Mouse (Mus musculus): ENCODE data around the gene H2-Q2. TPM values are rescaled to one million over a fixed set of nuclear protein-coding genes. Genes with fewer than 3 reads are reported as not detected.
"Not testable (repeated sequence)": the region's sequence is repeated elsewhere in the genome, so short reads cannot be mapped to it uniquely, and the experiment has no call there.

The H2-Q2 gene
- polyA plus RNA-seq, 1 experiment from 2014 or later = 10.4 TPM

DNA sequence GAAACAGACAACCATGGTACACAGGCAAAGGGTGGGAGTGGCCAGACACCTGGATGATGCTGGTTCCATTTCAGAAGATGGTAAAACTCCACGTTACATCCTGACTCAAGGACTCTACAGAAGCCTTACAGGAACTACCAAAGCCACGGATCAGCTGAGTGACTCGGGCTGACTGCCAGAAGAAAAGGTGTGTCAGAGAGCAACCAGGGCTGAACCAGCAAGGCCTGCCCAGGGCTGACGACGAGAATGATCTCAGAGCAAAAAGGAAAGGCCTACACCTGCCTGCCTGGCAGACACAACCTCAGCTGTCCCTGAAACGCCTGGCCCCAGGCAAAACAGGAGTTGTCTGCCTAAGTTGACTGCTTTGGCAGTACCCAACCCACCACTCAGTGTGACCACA is 37.6 kb upstream of the H2-Q2 start:
- Histone ChIP-seq H3K4me1 (ENCODE audit: insufficient read depth, low read depth, low read length) (no peaks in the 10 kb centered on the region), H3K36me3 (ENCODE audit: insufficient read depth, low read length) (no peaks in the 10 kb centered on the region), H3K9me3 (ENCODE audit: low read length) (no peaks in the 10 kb centered on the region), H3K9ac (replicated peaks; ENCODE audit: low read depth) (no peak overlapping the region), H3K4me2 (replicated peaks; ENCODE audit: low read depth, low read length) (no peak overlapping the region), H3K4me3 (ENCODE audit: low read depth, low read length) (no peak overlapping the region), H3K27ac (ENCODE audit: low read length) (no peak overlapping the region), H3K27me3 (replicated peaks; ENCODE audit: insufficient read depth, low read length) (no peaks in the 10 kb centered on the region)
- 30% methylated on average over 6 of the region's 6 CpGs for WGBS
- TF ChIP-seq EP300 (IDR thresholded peaks at IDR 0.05) = no peak
- no peak for TF ChIP-seq CTCF (IDR thresholded peaks at IDR 0.05)
- DNase-seq (ENCODE audit: low spot score) (peak; percentile 45), ATAC-seq (no peak)

DNA sequence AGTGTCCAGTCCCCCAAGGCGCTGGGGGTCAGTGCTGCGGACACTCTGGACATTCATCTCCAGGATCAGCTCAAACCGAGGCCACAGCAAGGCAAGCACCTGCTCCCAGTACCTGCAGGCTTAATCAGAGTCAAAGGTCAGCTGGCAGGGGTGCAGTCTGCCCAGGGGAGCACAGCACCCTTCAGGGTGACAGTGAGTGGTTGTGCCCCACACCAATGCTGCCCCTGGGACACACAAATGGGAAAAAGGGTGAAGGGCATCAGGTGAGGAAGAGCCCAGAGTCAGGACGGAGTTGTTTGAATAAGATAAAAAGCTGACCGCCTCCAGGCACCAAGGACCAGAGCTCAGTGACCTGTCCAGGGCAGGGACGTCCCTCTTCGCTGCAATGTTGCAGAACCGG is 37.1 kb upstream of the H2-Q2 start:
- H3K9me3 ChIP-seq (ENCODE audit: low read length); H3K9ac ChIP-seq (replicated peaks; ENCODE audit: low read depth); DNase-seq (ENCODE audit: low spot score); H3K27ac ChIP-seq (ENCODE audit: low read length); H3K4me2 ChIP-seq (replicated peaks; ENCODE audit: low read depth, low read length); H3K4me1 ChIP-seq (ENCODE audit: insufficient read depth, low read depth, low read length); H3K27me3 ChIP-seq (replicated peaks; ENCODE audit: insufficient read depth, low read length); ATAC-seq; H3K36me3 ChIP-seq (ENCODE audit: insufficient read depth, low read length); H3K4me3 ChIP-seq (ENCODE audit: low read depth, low read length): not testable (repeated sequence)
- WGBS = 67% methylated on average over 8 of the region's 8 CpGs

DNA sequence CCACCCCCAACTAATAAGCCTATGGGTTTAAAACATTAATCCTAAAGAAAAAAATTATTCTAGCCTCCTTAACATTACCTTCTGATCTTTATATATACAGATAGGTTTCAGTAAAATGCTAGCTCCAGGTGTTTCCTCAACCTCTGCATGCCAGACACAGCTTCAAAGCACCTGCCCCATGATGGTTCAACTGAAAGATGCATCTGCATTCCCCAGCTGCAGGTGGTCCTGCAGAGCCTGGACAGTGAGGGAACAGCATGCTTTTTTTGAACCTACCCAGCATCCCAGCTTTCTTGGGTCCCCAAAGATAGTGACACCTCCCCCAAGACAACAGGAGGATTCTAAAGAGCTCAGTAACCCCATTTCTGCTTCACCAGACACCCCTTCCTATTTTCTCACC is 23.4 kb upstream of the H2-Q2 start:
- ATAC-seq = no peak
- TF ChIP-seq EP300 (IDR thresholded peaks at IDR 0.05) (no peak), CTCF (IDR thresholded peaks at IDR 0.05) (no peak)
- no peak overlapping the region for H3K4me2 ChIP-seq (replicated peaks; ENCODE audit: low read depth, low read length)
- 0 out of 2 replicates have a peak, but pooled peaks cover 9% of the 10 kb centered on the region for H3K27me3 ChIP-seq (replicated peaks; ENCODE audit: insufficient read depth, low read length)
- DNase-seq (ENCODE audit: low spot score) = no peak
- no peaks in the 10 kb centered on the region for H3K4me1 ChIP-seq (ENCODE audit: insufficient read depth, low read depth, low read length)
- no peak overlapping the region for H3K9ac ChIP-seq (replicated peaks; ENCODE audit: low read depth)
- H3K4me3 ChIP-seq (ENCODE audit: low read depth, low read length) = no peak overlapping the region
- H3K36me3 ChIP-seq (ENCODE audit: insufficient read depth, low read length) = no peaks in the 10 kb centered on the region
- no peak overlapping the region for H3K27ac ChIP-seq (ENCODE audit: low read length)
- H3K9me3 ChIP-seq (ENCODE audit: low read length) = no peaks in the 10 kb centered on the region

DNA sequence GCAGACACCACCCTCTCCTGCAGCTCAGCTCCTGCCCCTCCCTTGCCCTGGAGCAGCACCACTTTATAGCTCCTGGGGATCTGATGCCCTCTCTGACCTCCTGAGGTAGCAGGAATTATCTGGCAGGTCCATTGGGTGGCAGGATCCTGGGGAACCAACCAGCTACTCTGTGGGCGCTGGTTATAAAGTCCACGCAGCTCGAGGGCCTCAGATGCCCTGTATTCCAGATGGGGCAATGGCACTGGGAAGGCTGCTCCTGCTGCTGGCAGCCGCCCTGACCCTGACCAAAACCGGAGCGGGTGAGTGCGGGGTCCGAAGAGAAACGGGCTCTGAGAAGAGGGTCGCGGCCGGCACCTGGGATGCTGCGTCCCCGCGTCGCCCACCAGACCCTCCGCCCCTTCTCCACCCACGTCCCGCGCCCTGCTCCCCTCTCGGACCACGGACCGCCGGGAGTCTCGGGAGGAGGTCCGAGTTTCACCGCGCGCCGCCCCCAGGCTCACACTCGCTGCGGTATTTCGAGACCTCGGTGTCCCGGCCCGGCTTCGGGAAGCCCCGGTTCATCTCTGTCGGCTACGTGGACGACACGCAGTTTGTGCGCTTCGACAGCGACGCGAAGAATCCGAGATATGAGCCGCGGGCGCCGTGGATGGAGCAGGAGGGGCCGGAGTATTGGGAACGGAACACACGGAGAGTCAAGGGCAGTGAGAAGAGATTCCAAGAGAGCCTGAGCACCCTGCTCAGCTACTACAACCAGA is 21.5 kb upstream of the H2-Q2 start, which contains the start of gene H2-Q1:
Gene H2-Q1 (plus strand): TSS at position 79 of the 755 bp plus-strand sequence.
- Histone ChIP-seq H3K9ac (replicated peaks; ENCODE audit: low read depth) (no peak within 1 kb of the TSS), H3K27me3 (replicated peaks; ENCODE audit: insufficient read depth, low read length) (0 out of 2 replicates have a peak, but pooled peaks cover 9% of the 10 kb centered on the region)

DNA sequence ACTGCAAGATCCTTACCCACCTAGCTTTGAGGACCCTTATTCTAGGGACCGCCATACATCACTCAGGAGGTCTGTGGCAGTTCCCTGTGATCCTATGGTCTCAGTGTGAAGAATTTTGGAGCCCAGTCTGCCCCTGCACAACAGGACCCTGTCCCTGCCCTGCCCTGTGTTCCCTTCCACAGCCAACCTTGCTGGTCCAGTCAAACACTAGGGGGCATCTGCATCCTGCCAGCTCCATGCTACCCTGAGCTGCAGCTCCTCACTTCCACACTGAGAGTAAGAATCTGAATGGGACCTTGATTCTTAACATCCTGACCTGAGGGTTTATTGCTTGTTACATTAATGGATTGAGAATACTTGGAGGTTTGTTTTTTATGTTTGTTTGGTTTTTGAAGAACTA is 16.9 kb upstream of the H2-Q2 start:
- DNase-seq (ENCODE audit: low spot score); ATAC-seq; H3K4me2 ChIP-seq (replicated peaks; ENCODE audit: low read depth, low read length); H3K36me3 ChIP-seq (ENCODE audit: insufficient read depth, low read length); H3K27me3 ChIP-seq (replicated peaks; ENCODE audit: insufficient read depth, low read length); H3K9ac ChIP-seq (replicated peaks; ENCODE audit: low read depth); H3K27ac ChIP-seq (ENCODE audit: low read length); H3K4me3 ChIP-seq (ENCODE audit: low read depth, low read length); H3K9me3 ChIP-seq (ENCODE audit: low read length); H3K4me1 ChIP-seq (ENCODE audit: insufficient read depth, low read depth, low read length): not testable (repeated sequence)
- TF ChIP-seq CTCF (IDR thresholded peaks at IDR 0.05) = peak; percentile 64
- 45% methylated on average over 1 of the region's 1 CpGs for WGBS

More for the DNA sequence above, 21.5 kb upstream of the H2-Q2 start, which contains the start of gene H2-Q1:
- TF ChIP-seq EP300 (IDR thresholded peaks at IDR 0.05) (no peak), CTCF (IDR thresholded peaks at IDR 0.05) (no peak)
- peak within 1 kb of the TSS; percentile 64 for H3K4me2 ChIP-seq (replicated peaks; ENCODE audit: low read depth, low read length)
- no peaks in the 10 kb centered on the region for H3K4me1 ChIP-seq (ENCODE audit: insufficient read depth, low read depth, low read length)
- no peak for DNase-seq (ENCODE audit: low spot score)
- no peaks in the 10 kb centered on the region for H3K36me3 ChIP-seq (ENCODE audit: insufficient read depth, low read length)
- no peak within 1 kb of the TSS for H3K27ac ChIP-seq (ENCODE audit: low read length)
- WGBS = 2% methylated on average over 40 of the region's 55 CpGs
- no peak for ATAC-seq
- no peaks in the 10 kb centered on the region for H3K9me3 ChIP-seq (ENCODE audit: low read length)
- peak within 1 kb of the TSS; percentile 33 for H3K4me3 ChIP-seq (ENCODE audit: low read depth, low read length)

DNA sequence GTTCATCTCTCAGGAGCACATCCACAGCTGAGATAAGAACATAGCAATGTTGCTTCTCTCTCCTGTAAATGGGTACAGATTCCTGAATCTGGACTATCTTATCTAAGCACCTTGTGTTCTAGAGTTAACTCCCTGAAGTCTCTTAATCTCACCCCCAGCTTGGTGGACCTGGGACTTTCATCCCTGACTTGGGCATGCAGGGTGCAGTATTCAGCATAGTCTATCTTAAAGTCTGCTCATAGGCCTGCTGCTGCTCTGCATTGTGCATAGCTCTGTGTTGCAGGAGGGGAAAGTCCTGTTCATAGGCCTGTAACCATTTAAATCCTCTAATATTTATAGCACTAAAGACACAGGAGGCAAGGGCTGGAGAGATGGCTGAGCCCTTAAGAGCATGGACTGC is 16.0 kb upstream of the H2-Q2 start:
- not testable (repeated sequence) for H3K27ac ChIP-seq (ENCODE audit: low read length); H3K4me2 ChIP-seq (replicated peaks; ENCODE audit: low read depth, low read length); H3K27me3 ChIP-seq (replicated peaks; ENCODE audit: insufficient read depth, low read length); H3K4me3 ChIP-seq (ENCODE audit: low read depth, low read length); ATAC-seq; DNase-seq (ENCODE audit: low spot score); H3K36me3 ChIP-seq (ENCODE audit: insufficient read depth, low read length); H3K4me1 ChIP-seq (ENCODE audit: insufficient read depth, low read depth, low read length); H3K9ac ChIP-seq (replicated peaks; ENCODE audit: low read depth); H3K9me3 ChIP-seq (ENCODE audit: low read length)

DNA sequence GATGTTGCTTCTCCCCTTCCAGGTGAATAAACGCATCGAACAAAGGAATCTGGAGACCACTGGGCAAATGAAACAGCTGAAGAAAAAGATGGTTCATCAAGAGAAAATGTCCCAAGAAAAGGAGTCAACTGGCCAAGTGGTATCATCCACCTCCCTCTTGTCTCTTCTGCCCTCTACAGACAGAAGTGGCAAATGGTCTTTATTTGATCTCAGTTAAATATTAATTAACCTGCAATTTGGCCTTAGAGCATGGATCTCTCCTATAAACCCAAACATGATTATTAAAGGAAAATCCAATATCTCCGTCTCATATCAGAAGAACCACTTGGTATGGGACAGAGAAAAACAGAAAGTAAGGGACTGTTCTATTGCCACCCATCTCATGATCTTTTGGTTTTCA is 12.3 kb upstream of the H2-Q2 start:
- ATAC-seq; H3K36me3 ChIP-seq (ENCODE audit: insufficient read depth, low read length); H3K4me1 ChIP-seq (ENCODE audit: insufficient read depth, low read depth, low read length); H3K4me3 ChIP-seq (ENCODE audit: low read depth, low read length); DNase-seq (ENCODE audit: low spot score); H3K9me3 ChIP-seq (ENCODE audit: low read length); H3K27me3 ChIP-seq (replicated peaks; ENCODE audit: insufficient read depth, low read length); H3K27ac ChIP-seq (ENCODE audit: low read length); H3K4me2 ChIP-seq (replicated peaks; ENCODE audit: low read depth, low read length); H3K9ac ChIP-seq (replicated peaks; ENCODE audit: low read depth): not testable (repeated sequence)
- WGBS = 52% methylated on average over 3 of the region's 3 CpGs

DNA sequence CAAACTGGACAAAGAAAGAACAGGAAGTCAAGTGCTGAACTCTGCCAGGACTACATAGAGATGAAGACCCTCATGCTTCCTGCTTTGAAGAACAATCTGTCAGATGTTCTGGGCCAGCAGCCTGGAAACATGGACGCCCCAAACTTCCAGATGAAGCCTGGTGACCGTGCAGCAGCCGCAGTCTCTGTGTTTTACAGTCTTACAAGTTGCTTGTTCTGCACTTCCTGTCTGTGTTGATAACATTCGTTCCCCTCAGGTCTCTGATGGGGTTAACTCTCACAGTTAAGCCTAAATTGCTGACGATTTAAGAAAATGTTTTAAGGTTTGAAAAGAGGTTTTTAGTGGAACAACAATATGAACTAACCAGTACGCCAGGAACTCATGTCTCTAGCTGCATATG is 10.5 kb upstream of the H2-Q2 start:
- WGBS = 31% methylated on average over 6 of the region's 6 CpGs
- ATAC-seq = not testable (repeated sequence)

More for the DNA sequence above, 10.5 kb upstream of the H2-Q2 start:
- H3K9me3 ChIP-seq (ENCODE audit: low read length); DNase-seq (ENCODE audit: low spot score); H3K27ac ChIP-seq (ENCODE audit: low read length); H3K36me3 ChIP-seq (ENCODE audit: insufficient read depth, low read length); H3K27me3 ChIP-seq (replicated peaks; ENCODE audit: insufficient read depth, low read length); H3K4me2 ChIP-seq (replicated peaks; ENCODE audit: low read depth, low read length); H3K9ac ChIP-seq (replicated peaks; ENCODE audit: low read depth); H3K4me3 ChIP-seq (ENCODE audit: low read depth, low read length); H3K4me1 ChIP-seq (ENCODE audit: insufficient read depth, low read depth, low read length): not testable (repeated sequence)
